Mouse (Mus musculus): ENCODE measurements around the gene Lrrc25.

- TF ChIP-seq POLR2A (IDR thresholded peaks at IDR 0.05; ENCODE audit: extremely low read depth, insufficient read depth, low read length) (peak; percentile 74; the same call in 1 of the 2 replicates), CTCF (IDR thresholded peaks at IDR 0.05; ENCODE audit: low read depth, low read length) (no peak)
Measured at GRCm38 (mm10) chr8:70659604-70660272, 43.8 kb downstream of the Lrrc25 start.

Data from liver, adult 2 months (tissue).